Mouse (Mus musculus) midbrain, embryonic 16.5 days (tissue): ENCODE data around the gene Larp4b. TPM values are rescaled to one million over a fixed set of nuclear protein-coding genes. Genes with fewer than 3 reads are reported as not detected.

ENCODE experiments used
- polyA plus RNA-seq: library from polyadenylated mRNA; unstranded; fragments of >200 nt; fragmentation: Nextera tagmentation; extraction: Ambion mirVana; gene quantifications from 2 replicates; pipeline ENCODE4 v1.2.1, GENCODE M21; 2015

The Larp4b gene
- polyA plus RNA-seq, 1 experiment from 2014 or later, result 42.6 TPM

Other genes starting within 250 kb of the Larp4b start
- 57.5 and 58.9 TPM in 2 replicates for gene Wdr37, start 222.0 kb upstream of the Larp4b start, polyA plus RNA-seq
- 111 and 120 TPM in 2 replicates for gene Idi1, start 208.4 kb upstream of the Larp4b start, polyA plus RNA-seq
- gene Gm9745, start 145.7 kb upstream of the Larp4b start, polyA plus RNA-seq, result not detected in 2 replicates
- gene Idi2, start 141.0 kb upstream of the Larp4b start, polyA plus RNA-seq, result not detected in 2 replicates
- gene Gtpbp4, start 97.8 kb upstream of the Larp4b start, polyA plus RNA-seq, result 57.0 and 63.2 TPM in 2 replicates
- 12.9 and 13.8 TPM in 2 replicates for gene Dip2c, start 182.6 kb downstream of the Larp4b start, polyA plus RNA-seq